Mouse (Mus musculus): ENCODE data around the gene Lsm12. TPM values are rescaled to one million over a fixed set of nuclear protein-coding genes. Genes with fewer than 3 reads are reported as not detected.
A peak's percentile ranks its signal among the peaks of the same experiment; 100 is the strongest.

The Lsm12 gene
- total and polyA plus RNA-seq, 3 experiments: 66.9 to 185 (median 78.9) TPM

DNA sequence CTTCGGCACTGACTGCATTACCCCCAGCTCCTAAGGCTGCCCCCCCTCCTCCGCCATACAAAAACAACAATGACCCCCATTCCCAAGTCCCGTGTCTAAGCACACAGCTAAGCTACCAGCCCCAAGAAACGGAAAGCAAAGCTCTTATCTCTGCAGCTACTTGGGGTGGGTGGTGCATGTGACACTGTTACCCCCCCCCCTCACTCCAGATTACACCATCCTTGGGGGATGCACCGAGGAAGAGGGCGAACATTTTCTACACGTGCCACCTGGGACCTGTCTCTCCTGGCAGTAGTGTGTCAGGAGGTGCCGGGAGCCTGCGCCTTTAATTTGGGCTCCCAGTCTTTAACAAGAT lies 43.1 kb upstream of the Lsm12 start:
- dilution Hi-C loops (cut with MboI; ENCODE audit: extremely low pct_ligation_motif_present, extremely low pct_unique_long_range_greater_than_20kb, low sequenced_read_pairs): no loop called here
- no peak for TF ChIP-seq MAFK (IDR thresholded peaks at IDR 0.05; ENCODE audit: insufficient replicate concordance, low read length)
- TF ChIP-seq NRF1 (IDR thresholded peaks at IDR 0.05; ENCODE audit: low read depth, low read length): no peak
- TF ChIP-seq MYC (IDR thresholded peaks at IDR 0.05; ENCODE audit: low read depth, low read length): no peak
- TF ChIP-seq HCFC1 (IDR thresholded peaks at IDR 0.05; ENCODE audit: low read depth, low read length): no peak
- no peak for TF ChIP-seq KAT2A (IDR thresholded peaks at IDR 0.05; ENCODE audit: insufficient replicate concordance, low read length)
- TF ChIP-seq USF1 (IDR thresholded peaks at IDR 0.05; ENCODE audit: low read depth, low read length): no peak
- no peak for TF ChIP-seq JUND (conservative IDR thresholded peaks at IDR 0.05; ENCODE audit: low read depth, low read length)
- TF ChIP-seq TCF12 (IDR thresholded peaks at IDR 0.05; ENCODE audit: low read depth, low read length): no peak
- TF ChIP-seq RCOR1 (conservative IDR thresholded peaks at IDR 0.05; ENCODE audit: low read depth, low read length): no peak
- TF ChIP-seq CHD2 (IDR thresholded peaks at IDR 0.05; ENCODE audit: low read length): no peak
- TF ChIP-seq JUN (IDR thresholded peaks at IDR 0.05; ENCODE audit: insufficient read depth, low read depth, low read length): no peak
- TF ChIP-seq CTCF (conservative IDR thresholded peaks at IDR 0.05 in 1 of 2, IDR thresholded peaks at IDR 0.05 in 1 of 2; ENCODE audit: low read depth in 2 of 2, low read length in 2 of 2): no peak
- no peak for TF ChIP-seq MAX (IDR thresholded peaks at IDR 0.05; ENCODE audit: low read length)
- no peak for TF ChIP-seq ELF1 (IDR thresholded peaks at IDR 0.05; ENCODE audit: low read depth, low read length)
- TF ChIP-seq ZC3H11A (IDR thresholded peaks at IDR 0.05; ENCODE audit: low read depth, low read length): no peak
- no peak for TF ChIP-seq E2F4 (IDR thresholded peaks at IDR 0.05; ENCODE audit: insufficient replicate concordance, low read depth, low read length)
- Histone ChIP-seq H3K4me1 (ENCODE audit: control insufficient read depth in 1 of 2, insufficient read depth in 2 of 2) (peaks cover 2 to 14% of the 10 kb centered on the region in 2 experiments; a peak in 3 of 4 replicates), H3K9me3 (replicated peaks; ENCODE audit: low read length) (peaks cover 1% of the 10 kb centered on the region), H3K36me3 (replicated peaks in 1 of 2; ENCODE audit: control insufficient read depth in 1 of 2, insufficient read depth in 1 of 2, low read length in 1 of 2) (peaks cover 0 to 8% of the 10 kb centered on the region in 2 experiments), H3K4me3 (replicated peaks in 1 of 3; ENCODE audit: low read depth in 2 of 3, low read length in 2 of 3, poor library complexity in 1 of 3) (no peak overlapping the region), H3K27me3 (replicated peaks) (peaks cover 30% of the 10 kb centered on the region), H3K9ac (ENCODE audit: insufficient read depth, low read depth) (no peak overlapping the region), H3K79me2 (replicated peaks; ENCODE audit: control insufficient read depth, extremely low read depth, insufficient read depth, poor library complexity, severe bottlenecking) (no peaks in the 10 kb centered on the region), H3K4me2 (ENCODE audit: insufficient read depth, low read depth, poor library complexity, severe bottlenecking) (no peak overlapping the region), H3K27ac (ENCODE audit: insufficient read depth, low read depth) (no peak overlapping the region)
- in situ Hi-C loops (cut with MboI; ENCODE audit: low pct_ligation_motif_present, low pct_unique_long_range_greater_than_20kb, low sequenced_read_pairs): loop anchor here (5.0 kb wide), 2 partner anchors 36 to 49 kb away; no protein-coding TSS in a partner anchor
- no peak for DNase-seq (ENCODE audit: extremely low read depth)

DNA sequence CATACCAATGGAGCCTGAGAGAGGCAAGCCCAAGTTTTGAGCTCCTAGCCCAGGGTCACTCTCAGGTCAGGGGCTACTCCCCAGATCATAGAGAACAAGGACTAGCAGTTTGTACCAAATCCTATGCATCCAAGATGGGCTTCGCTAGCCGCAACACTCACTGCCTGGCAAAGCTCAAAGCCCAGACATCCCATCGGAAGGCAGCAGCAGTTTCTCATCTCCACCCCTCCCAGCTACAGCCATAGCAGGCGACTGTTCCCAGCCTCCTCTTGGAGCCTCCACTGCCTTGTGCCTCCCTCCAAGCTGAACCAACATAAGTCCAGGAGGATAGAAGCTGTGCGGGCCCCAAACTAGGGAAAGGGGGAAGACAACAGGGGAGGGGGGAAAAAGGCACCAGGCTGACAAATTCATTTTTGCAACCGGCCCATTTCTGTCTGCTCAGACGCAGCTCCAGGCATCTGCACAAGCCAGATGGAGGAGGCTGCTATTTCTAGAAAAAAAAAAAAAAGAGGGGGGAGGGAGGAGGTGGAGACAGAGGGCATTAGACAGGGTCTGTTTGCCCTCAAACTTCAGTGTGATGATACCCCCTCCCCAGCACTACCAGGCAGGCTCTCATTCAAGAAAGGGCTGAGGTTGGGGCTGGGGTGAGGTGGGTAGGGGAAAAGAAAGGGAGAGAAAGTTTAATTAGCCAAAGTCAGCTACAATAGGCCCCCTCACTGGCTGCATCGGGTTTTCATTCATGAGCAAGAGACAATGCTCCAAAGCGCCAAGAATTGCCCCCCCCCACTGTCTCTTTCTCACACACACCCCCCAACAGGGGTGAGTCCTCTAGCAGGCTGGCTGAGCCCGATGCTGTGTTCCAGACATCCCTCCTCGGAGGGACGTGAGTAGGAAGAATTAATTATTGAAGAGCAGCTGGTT lies 42.4 kb upstream of the Lsm12 start:
- dilution Hi-C loops (cut with MboI; ENCODE audit: extremely low pct_ligation_motif_present, extremely low pct_unique_long_range_greater_than_20kb, low sequenced_read_pairs): no loop called here
- Histone ChIP-seq H3K9ac (ENCODE audit: insufficient read depth, low read depth) (no peak overlapping the region), H3K4me1 (ENCODE audit: control insufficient read depth in 1 of 2, insufficient read depth in 2 of 2) (peaks cover 2 to 21% of the 10 kb centered on the region in 2 experiments; a peak in 3 of 4 replicates), H3K36me3 (replicated peaks in 1 of 2; ENCODE audit: control insufficient read depth in 1 of 2, insufficient read depth in 1 of 2, low read length in 1 of 2) (peaks cover 0 to 8% of the 10 kb centered on the region in 2 experiments), H3K4me2 (ENCODE audit: insufficient read depth, low read depth, poor library complexity, severe bottlenecking) (no peak overlapping the region), H3K9me3 (replicated peaks; ENCODE audit: low read length) (peaks cover 1% of the 10 kb centered on the region), H3K4me3 (replicated peaks in 1 of 3; ENCODE audit: low read depth in 2 of 3, low read length in 2 of 3, poor library complexity in 1 of 3) (no peak overlapping the region), H3K79me2 (replicated peaks; ENCODE audit: control insufficient read depth, extremely low read depth, insufficient read depth, poor library complexity, severe bottlenecking) (no peaks in the 10 kb centered on the region), H3K27ac (ENCODE audit: insufficient read depth, low read depth) (no peak overlapping the region), H3K27me3 (replicated peaks) (peaks cover 24% of the 10 kb centered on the region)
- TF ChIP-seq IRF4 (IDR thresholded peaks at IDR 0.05; ENCODE audit: low read depth, low read length): no peak
- TF ChIP-seq CHD1 (IDR thresholded peaks at IDR 0.05; ENCODE audit: low read depth, low read length): no peak
- TF ChIP-seq KAT2A (IDR thresholded peaks at IDR 0.05; ENCODE audit: insufficient replicate concordance, low read length): no peak
- TF ChIP-seq ZNF384 (IDR thresholded peaks at IDR 0.05; ENCODE audit: low read depth, low read length): peak; percentile 39; the same call in 1 of the 2 replicates
- TF ChIP-seq USF1 (IDR thresholded peaks at IDR 0.05; ENCODE audit: low read depth, low read length): no peak
- TF ChIP-seq CTCF (conservative IDR thresholded peaks at IDR 0.05 in 1 of 2, IDR thresholded peaks at IDR 0.05 in 1 of 2; ENCODE audit: low read depth in 2 of 2, low read length in 2 of 2): no peak
- in situ Hi-C loops (cut with MboI; ENCODE audit: low pct_ligation_motif_present, low pct_unique_long_range_greater_than_20kb, low sequenced_read_pairs): loop anchor here (5.0 kb wide), 2 partner anchors 35 to 50 kb away; no protein-coding TSS in a partner anchor
- no peak for DNase-seq (ENCODE audit: extremely low read depth)
